Mouse (Mus musculus) stomach, postnatal 0 days (tissue): Measurements from ENCODE around the gene Synm.

ENCODE experiments used
- CTCF ChIP-seq: IDR thresholded peaks from 2 replicates; pipeline ENCODE4 v1.5.1; 2016; ENCODE audit warnings: antibody characterized with exemption, low read depth, mild to moderate bottlenecking, moderate library complexity
- EP300 ChIP-seq: optimal IDR thresholded peaks from 2 replicates; pipeline ENCODE3; 2016; ENCODE audit warnings: antibody characterized with exemption

DNA sequence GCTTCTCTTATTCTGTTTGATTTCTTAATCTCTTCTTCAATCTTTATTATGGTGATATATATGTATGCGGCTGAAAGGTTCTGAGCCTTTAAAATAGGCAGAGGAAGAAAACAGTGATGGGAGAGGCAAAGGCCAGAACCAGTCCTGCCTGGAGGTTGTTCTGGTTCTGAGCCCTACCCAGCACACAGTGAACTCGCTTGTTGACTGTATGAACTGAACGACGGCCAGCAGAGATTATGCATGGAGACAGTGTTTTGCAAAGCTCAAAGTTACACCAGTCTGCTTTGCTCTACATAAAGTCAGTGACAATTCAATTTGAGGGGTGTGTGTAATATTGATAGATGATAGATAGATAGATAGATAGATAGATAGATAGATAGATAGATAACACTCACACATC, 60.2 kb downstream of the Synm start:
- TF ChIP-seq CTCF = no peak
- TF ChIP-seq EP300 = no peak
